Mouse (Mus musculus): ENCODE data around the gene Cebpzos. TPM values are rescaled to one million over a fixed set of nuclear protein-coding genes. Genes with fewer than 3 reads are reported as not detected.

Cebpzos gene
- polyA plus RNA-seq, 1 experiment from 2014 or later, result 87.8 TPM

GRCm38 (mm10) chr17:78916899-78917298, 599 bp downstream of the Cebpzos start:
- Histone ChIP-seq H3K4me2 (ENCODE audit: low read depth, severe bottlenecking) (peak overlapping the region; percentile 72), H3K4me3 (ENCODE audit: low read depth, low read length) (peak overlapping the region; percentile 56), H3K4me1 (ENCODE audit: control insufficient read depth, insufficient read depth, low read length) (no peaks in the 10 kb centered on the region), H3K27me3 (ENCODE audit: control insufficient read depth, insufficient read depth, low read length) (no peaks in the 10 kb centered on the region), H3K27ac (replicated peaks; ENCODE audit: low read depth, low read length) (peak overlapping the region; percentile 75; the same call in 1 of the 2 replicates), H3K36me3 (ENCODE audit: control insufficient read depth, insufficient read depth, low read length) (peaks cover 9% of the 10 kb centered on the region; the same call in 1 of the 2 replicates), H3K9me3 (ENCODE audit: control insufficient read depth, low read length) (no peaks in the 10 kb centered on the region), H3K9ac (ENCODE audit: low read length) (peak overlapping the region; percentile 77)
- DNase-seq (ENCODE audit: low spot score) (no peak), ATAC-seq (ENCODE audit: insufficient number of reproducible peaks, low FRiP score, low TSS enrichment, low read depth) (peak; percentile 48)
- WGBS, result 3% methylated on average over 11 of the region's 11 CpGs

- H3K36me3 ChIP-seq (ENCODE audit: control insufficient read depth, insufficient read depth, low read length), result peaks cover 9% of the 10 kb centered on the region; the same call in 1 of the 2 replicates
- no peaks in the 10 kb centered on the region for H3K27me3 ChIP-seq (ENCODE audit: control insufficient read depth, insufficient read depth, low read length)
- no peak overlapping the region for H3K27ac ChIP-seq (replicated peaks; ENCODE audit: low read depth, low read length)
- ATAC-seq (ENCODE audit: insufficient number of reproducible peaks, low FRiP score, low TSS enrichment, low read depth) (no peak), DNase-seq (ENCODE audit: low spot score) (no peak)
- H3K9ac ChIP-seq (ENCODE audit: low read length), result no peak overlapping the region
- H3K4me3 ChIP-seq (ENCODE audit: low read depth, low read length), result no peak overlapping the region
- H3K4me1 ChIP-seq (ENCODE audit: control insufficient read depth, insufficient read depth, low read length), result no peaks in the 10 kb centered on the region
- 54% methylated on average over 6 of the region's 6 CpGs for WGBS
- H3K9me3 ChIP-seq (ENCODE audit: control insufficient read depth, low read length), result no peaks in the 10 kb centered on the region
- no peak overlapping the region; the same call in 1 of the 2 replicates for H3K4me2 ChIP-seq (ENCODE audit: low read depth, severe bottlenecking)
Observed at GRCm38 (mm10) chr17:78917696-78918095, 1.4 kb downstream of the Cebpzos start.

- H3K4me2 ChIP-seq (ENCODE audit: low read depth, severe bottlenecking), result peak overlapping the region; percentile 61
- H3K9me3 ChIP-seq (ENCODE audit: control insufficient read depth, low read length), result no peaks in the 10 kb centered on the region
- DNase-seq (ENCODE audit: low spot score) (no peak), ATAC-seq (ENCODE audit: insufficient number of reproducible peaks, low FRiP score, low TSS enrichment, low read depth) (no peak)
- H3K27ac ChIP-seq (replicated peaks; ENCODE audit: low read depth, low read length), result no peak overlapping the region
- peak overlapping the region; percentile 90 for H3K4me3 ChIP-seq (ENCODE audit: low read depth, low read length)
- 84% methylated on average over 2 of the region's 2 CpGs for WGBS
- peaks cover 17% of the 10 kb centered on the region for H3K36me3 ChIP-seq (ENCODE audit: control insufficient read depth, insufficient read depth, low read length)
- peak overlapping the region; percentile 72; the same call in 1 of the 2 replicates for H3K9ac ChIP-seq (ENCODE audit: low read length)
- no peaks in the 10 kb centered on the region for H3K27me3 ChIP-seq (ENCODE audit: control insufficient read depth, insufficient read depth, low read length)
- no peaks in the 10 kb centered on the region for H3K4me1 ChIP-seq (ENCODE audit: control insufficient read depth, insufficient read depth, low read length)
Observed at GRCm38 (mm10) chr17:78935857-78936256, 19.6 kb downstream of the Cebpzos start.

- H3K27me3 ChIP-seq (ENCODE audit: control insufficient read depth, insufficient read depth, low read length), result no peaks in the 10 kb centered on the region
- ATAC-seq (ENCODE audit: insufficient number of reproducible peaks, low FRiP score, low TSS enrichment, low read depth) (peak; percentile 98), DNase-seq (ENCODE audit: low spot score) (peak; percentile 99)
- H3K36me3 ChIP-seq (ENCODE audit: control insufficient read depth, insufficient read depth, low read length), result peaks cover 17% of the 10 kb centered on the region
- WGBS, result under 1% methylated on average over 45 of the region's 45 CpGs
- H3K9me3 ChIP-seq (ENCODE audit: control insufficient read depth, low read length), result no peaks in the 10 kb centered on the region
- peak within 1 kb of the TSS; percentile 61 for H3K4me2 ChIP-seq (ENCODE audit: low read depth, severe bottlenecking)
- no peak within 1 kb of the TSS for H3K27ac ChIP-seq (replicated peaks; ENCODE audit: low read depth, low read length)
- peak within 1 kb of the TSS; percentile 72 for H3K9ac ChIP-seq (ENCODE audit: low read length)
- H3K4me1 ChIP-seq (ENCODE audit: control insufficient read depth, insufficient read depth, low read length), result no peaks in the 10 kb centered on the region
- H3K4me3 ChIP-seq (ENCODE audit: low read depth, low read length), result peak within 1 kb of the TSS; percentile 90
Observed at GRCm38 (mm10) chr17:78936466-78937228, 20.3 kb downstream of the Cebpzos start, which contains the start of the genes Cebpz and Ndufaf7. TSS of gene Cebpz (minus strand) at chr17:78937066. TSS of gene Ndufaf7 (plus strand) at chr17:78937136.

GRCm38 (mm10) chr17:78937229-78937853, 21.0 kb downstream of the Cebpzos start:
- peak overlapping the region; percentile 90 for H3K4me3 ChIP-seq (ENCODE audit: low read depth, low read length)
- H3K9me3 ChIP-seq (ENCODE audit: control insufficient read depth, low read length), result no peaks in the 10 kb centered on the region
- DNase-seq (ENCODE audit: low spot score), result peak; percentile 24
- peaks cover 13% of the 10 kb centered on the region for H3K36me3 ChIP-seq (ENCODE audit: control insufficient read depth, insufficient read depth, low read length)
- no peak overlapping the region for H3K27ac ChIP-seq (replicated peaks; ENCODE audit: low read depth, low read length)
- 10% methylated on average over 26 of the region's 26 CpGs for WGBS
- H3K4me2 ChIP-seq (ENCODE audit: low read depth, severe bottlenecking), result peak overlapping the region; percentile 61
- H3K27me3 ChIP-seq (ENCODE audit: control insufficient read depth, insufficient read depth, low read length), result no peaks in the 10 kb centered on the region
- peak overlapping the region; percentile 51 for H3K9ac ChIP-seq (ENCODE audit: low read length)
- ATAC-seq (ENCODE audit: insufficient number of reproducible peaks, low FRiP score, low TSS enrichment, low read depth), result peak; percentile 50; the same call in 1 of the 2 replicates
- H3K4me1 ChIP-seq (ENCODE audit: control insufficient read depth, insufficient read depth, low read length), result no peaks in the 10 kb centered on the region

- Histone ChIP-seq H3K9ac (ENCODE audit: low read length) (no peak overlapping the region), H3K4me3 (ENCODE audit: low read depth, low read length) (no peak overlapping the region), H3K27me3 (ENCODE audit: control insufficient read depth, insufficient read depth, low read length) (no peaks in the 10 kb centered on the region), H3K27ac (replicated peaks; ENCODE audit: low read depth, low read length) (no peak overlapping the region), H3K4me1 (ENCODE audit: control insufficient read depth, insufficient read depth, low read length) (no peaks in the 10 kb centered on the region), H3K36me3 (ENCODE audit: control insufficient read depth, insufficient read depth, low read length) (peaks cover 8% of the 10 kb centered on the region), H3K9me3 (ENCODE audit: control insufficient read depth, low read length) (no peaks in the 10 kb centered on the region), H3K4me2 (ENCODE audit: low read depth, severe bottlenecking) (no peak overlapping the region)
- WGBS, result 94% methylated on average over 4 of the region's 4 CpGs
- ATAC-seq (ENCODE audit: insufficient number of reproducible peaks, low FRiP score, low TSS enrichment, low read depth) (no peak), DNase-seq (ENCODE audit: low spot score) (no peak)
Observed at GRCm38 (mm10) chr17:78938927-78939326, 22.6 kb downstream of the Cebpzos start.

- 56% methylated on average over 11 of the region's 11 CpGs for WGBS
- no peaks in the 10 kb centered on the region for H3K4me1 ChIP-seq (ENCODE audit: control insufficient read depth, insufficient read depth, low read length)
- H3K27me3 ChIP-seq (ENCODE audit: control insufficient read depth, insufficient read depth, low read length), result no peaks in the 10 kb centered on the region
- H3K27ac ChIP-seq (replicated peaks; ENCODE audit: low read depth, low read length), result no peak overlapping the region
- no peak for DNase-seq (ENCODE audit: low spot score)
- no peaks in the 10 kb centered on the region for H3K9me3 ChIP-seq (ENCODE audit: control insufficient read depth, low read length)
- no peak for ATAC-seq (ENCODE audit: insufficient number of reproducible peaks, low FRiP score, low TSS enrichment, low read depth)
- H3K9ac ChIP-seq (ENCODE audit: low read length), result no peak overlapping the region
- H3K36me3 ChIP-seq (ENCODE audit: control insufficient read depth, insufficient read depth, low read length), result no peaks in the 10 kb centered on the region
- no peak overlapping the region for H3K4me3 ChIP-seq (ENCODE audit: low read depth, low read length)
- H3K4me2 ChIP-seq (ENCODE audit: low read depth, severe bottlenecking), result no peak overlapping the region
Observed at GRCm38 (mm10) chr17:78942579-78942978, 26.3 kb downstream of the Cebpzos start.

- no peak for DNase-seq (ENCODE audit: low spot score)
- Histone ChIP-seq H3K27me3 (ENCODE audit: control insufficient read depth, insufficient read depth, low read length) (no peaks in the 10 kb centered on the region), H3K36me3 (ENCODE audit: control insufficient read depth, insufficient read depth, low read length) (peaks cover 12% of the 10 kb centered on the region), H3K4me2 (ENCODE audit: low read depth, severe bottlenecking) (no peak overlapping the region), H3K9ac (ENCODE audit: low read length) (no peak overlapping the region), H3K9me3 (ENCODE audit: control insufficient read depth, low read length) (no peaks in the 10 kb centered on the region), H3K4me3 (ENCODE audit: low read depth, low read length) (no peak overlapping the region), H3K27ac (replicated peaks; ENCODE audit: low read depth, low read length) (no peak overlapping the region), H3K4me1 (ENCODE audit: control insufficient read depth, insufficient read depth, low read length) (no peaks in the 10 kb centered on the region)
- no peak for ATAC-seq (ENCODE audit: insufficient number of reproducible peaks, low FRiP score, low TSS enrichment, low read depth)
- WGBS, result 97% methylated on average over 5 of the region's 5 CpGs
Observed at GRCm38 (mm10) chr17:78951225-78951624, 34.9 kb downstream of the Cebpzos start.

All from limb, embryonic 11.5 days (tissue).